Mouse (Mus musculus) midbrain, embryonic 12.5 days (tissue): ENCODE measurements around the gene Sv2a. TPM values are rescaled to one million over a fixed set of nuclear protein-coding genes. Genes with fewer than 3 reads are reported as not detected.
"Not testable (repeated sequence)": the region's sequence is repeated elsewhere in the genome, so short reads cannot be mapped to it uniquely, and the experiment has no call there.

Experiments used
- ATAC-seq: fragments of 200-750 bp; cut with Nextera tagmentation; 2 replicates; pipeline ENCODE4 v1.8.0; 2017; ENCODE audit warnings: low read depth, moderate TSS enrichment, moderate library complexity; ENCODE audit not compliant: low FRiP score
- H3K27ac ChIP-seq: fragments of 300-500 bp; sonication (generic); replicated peaks from 2 replicates; pipeline ENCODE4 v1.5.1; 2016; ENCODE audit warnings: mild to moderate bottlenecking
- H3K27me3 ChIP-seq: fragments of 300-500 bp; sonication (generic); 2 replicates; pipeline ENCODE4 v1.6.1; 2016; ENCODE audit warnings: mild to moderate bottlenecking
- H3K36me3 ChIP-seq: fragments of 300-500 bp; sonication (generic); 2 replicates; pipeline ENCODE4 v1.6.1; 2016
- H3K4me1 ChIP-seq: fragments of 300-500 bp; sonication (generic); 2 replicates; pipeline ENCODE4 v1.6.1; 2016
- H3K4me2 ChIP-seq: fragments of 300-500 bp; sonication (generic); replicated peaks from 2 replicates; pipeline ENCODE4 v1.6.1; 2016; ENCODE audit warnings: mild to moderate bottlenecking, moderate library complexity
- H3K4me3 ChIP-seq: fragments of 300-500 bp; sonication (generic); 2 replicates; pipeline ENCODE4 v1.5.1; 2016; ENCODE audit warnings: mild to moderate bottlenecking
- H3K9ac ChIP-seq: fragments of 300-500 bp; sonication (generic); replicated peaks from 2 replicates; pipeline ENCODE4 v1.6.1; 2016; ENCODE audit warnings: mild to moderate bottlenecking, moderate library complexity
- H3K9me3 ChIP-seq: fragments of 300-500 bp; sonication (generic); 2 replicates; pipeline ENCODE4 v1.6.1; 2016; ENCODE audit warnings: mild to moderate bottlenecking
- WGBS: fragments of 180-500 bp; shearing (Covaris S2); methylation state at CpG from one replicate; pipeline ENCODE4 v1.1.7; 2016; 5-methylcytosine and 5-hydroxymethylcytosine counted together
- polyA plus RNA-seq: library from polyadenylated mRNA; unstranded; fragments of >200 nt; fragmentation: Nextera tagmentation; extraction: Ambion mirVana; gene quantifications from 2 replicates; pipeline ENCODE4 v1.2.1, GENCODE M21; 2016

Gene Sv2a
- polyA plus RNA-seq, 1 experiment from 2014 or later = 30.0 TPM

DNA sequence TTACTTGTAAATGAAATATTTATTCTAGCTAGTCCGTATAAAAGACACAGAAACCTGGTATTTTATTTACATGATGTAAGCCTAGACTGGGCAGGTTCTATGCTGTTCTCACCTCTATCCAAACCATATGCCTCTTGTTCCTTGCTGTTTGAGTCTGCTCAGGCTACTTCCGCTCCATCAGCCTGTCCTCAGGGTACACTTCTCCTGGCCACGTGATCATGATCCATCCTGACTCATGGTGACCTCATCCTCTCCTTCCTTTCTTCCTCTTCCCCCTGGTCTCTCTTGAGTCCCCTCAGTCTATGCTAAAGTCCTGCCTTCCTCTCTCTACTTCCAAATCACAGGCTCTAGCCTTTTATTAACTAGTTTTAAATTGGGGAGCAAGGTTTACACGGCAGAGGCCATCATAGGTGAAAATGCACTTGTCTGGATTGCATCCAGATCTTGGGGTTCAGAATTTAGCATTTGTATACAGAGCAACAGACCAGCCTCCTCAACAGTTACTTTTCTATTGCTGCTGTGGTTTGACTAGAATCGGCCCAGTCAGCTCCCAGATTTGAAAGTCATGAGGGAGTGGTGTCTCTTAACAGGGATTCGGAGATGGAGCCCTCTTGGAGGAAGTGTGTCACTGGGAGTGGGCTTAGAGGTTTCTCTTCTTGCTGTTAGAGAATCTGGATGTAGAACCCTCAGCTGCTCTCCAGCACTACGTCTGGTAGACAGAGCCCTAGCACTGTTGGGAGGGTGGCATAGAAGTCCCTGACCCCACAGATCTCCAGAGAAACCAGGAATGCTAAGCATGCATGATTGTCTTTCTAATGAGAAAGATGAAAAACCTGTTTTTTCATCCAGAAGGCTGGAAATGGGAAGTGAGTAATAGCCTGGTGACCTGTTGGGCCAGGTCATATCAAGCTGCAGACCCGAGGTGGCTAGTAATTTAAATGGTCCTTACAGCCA lies 46.0 kb downstream of the Sv2a start:
- Histone ChIP-seq H3K4me3 (no peak overlapping the region), H3K27ac (no peak overlapping the region), H3K27me3 (no peaks in the 10 kb centered on the region), H3K36me3 (no peaks in the 10 kb centered on the region), H3K4me2 (no peak overlapping the region), H3K9ac (no peak overlapping the region), H3K9me3 (no peaks in the 10 kb centered on the region), H3K4me1 (peaks cover 30% of the 10 kb centered on the region)
- ATAC-seq = no peak
- WGBS = 68% methylated on average over 8 of the region's 8 CpGs

DNA sequence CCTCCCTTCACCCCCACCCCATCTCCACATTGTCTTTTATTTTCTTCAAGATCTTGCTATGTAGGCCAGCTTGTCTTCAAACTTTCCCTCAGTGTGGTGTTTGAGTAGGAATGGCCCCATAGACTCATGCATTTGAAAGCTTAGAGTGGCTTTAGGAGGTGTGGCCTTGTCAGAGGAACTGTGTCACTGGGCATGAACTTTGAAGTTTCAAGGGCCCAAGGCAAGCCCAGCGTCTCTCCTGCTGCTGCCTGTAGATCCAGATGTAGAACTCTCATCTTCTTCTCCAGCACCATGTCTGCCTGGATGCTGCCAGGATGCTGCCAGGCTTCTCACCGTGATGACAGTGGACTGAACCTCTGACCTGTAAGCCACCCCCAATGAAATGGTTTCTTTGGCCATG lies 47.9 kb downstream of the Sv2a start:
- no peak for ATAC-seq
- no peak overlapping the region for H3K4me3 ChIP-seq
- H3K9me3 ChIP-seq = no peaks in the 10 kb centered on the region
- peaks cover 19% of the 10 kb centered on the region; the same call in 1 of the 2 replicates for H3K4me1 ChIP-seq
- no peak overlapping the region for H3K9ac ChIP-seq
- H3K36me3 ChIP-seq = no peaks in the 10 kb centered on the region
- H3K4me2 ChIP-seq = no peak overlapping the region
- H3K27me3 ChIP-seq = no peaks in the 10 kb centered on the region
- H3K27ac ChIP-seq = no peak overlapping the region
- 66% methylated on average over 2 of the region's 2 CpGs for WGBS

DNA sequence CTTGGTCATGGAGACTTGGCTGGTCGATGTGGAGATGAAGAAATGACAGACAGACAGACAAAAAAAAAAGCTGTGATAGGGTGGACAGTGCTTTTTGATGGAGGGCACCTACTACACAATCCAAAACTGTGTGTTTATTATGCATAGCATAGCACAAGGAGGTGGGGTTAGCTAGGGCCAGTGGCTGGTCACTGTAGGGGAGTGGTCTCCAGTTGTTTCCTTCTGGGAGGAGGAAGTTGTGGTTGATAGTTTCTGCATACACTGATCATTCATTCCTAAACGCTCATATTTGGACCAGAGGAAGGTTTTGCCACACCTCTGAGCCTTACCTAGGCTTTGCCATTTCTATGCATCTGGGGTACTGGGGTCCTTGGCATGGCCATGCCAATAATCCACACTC lies 49.5 kb downstream of the Sv2a start:
- H3K4me2 ChIP-seq = no peak overlapping the region
- no peaks in the 10 kb centered on the region for H3K27me3 ChIP-seq
- no peak for ATAC-seq
- 71% methylated on average over 2 of the region's 2 CpGs for WGBS
- H3K4me1 ChIP-seq = peaks cover 9% of the 10 kb centered on the region; the same call in 1 of the 2 replicates
- H3K9me3 ChIP-seq = no peaks in the 10 kb centered on the region
- no peak overlapping the region for H3K27ac ChIP-seq
- H3K9ac ChIP-seq = no peak overlapping the region
- no peaks in the 10 kb centered on the region for H3K36me3 ChIP-seq
- no peak overlapping the region for H3K4me3 ChIP-seq

DNA sequence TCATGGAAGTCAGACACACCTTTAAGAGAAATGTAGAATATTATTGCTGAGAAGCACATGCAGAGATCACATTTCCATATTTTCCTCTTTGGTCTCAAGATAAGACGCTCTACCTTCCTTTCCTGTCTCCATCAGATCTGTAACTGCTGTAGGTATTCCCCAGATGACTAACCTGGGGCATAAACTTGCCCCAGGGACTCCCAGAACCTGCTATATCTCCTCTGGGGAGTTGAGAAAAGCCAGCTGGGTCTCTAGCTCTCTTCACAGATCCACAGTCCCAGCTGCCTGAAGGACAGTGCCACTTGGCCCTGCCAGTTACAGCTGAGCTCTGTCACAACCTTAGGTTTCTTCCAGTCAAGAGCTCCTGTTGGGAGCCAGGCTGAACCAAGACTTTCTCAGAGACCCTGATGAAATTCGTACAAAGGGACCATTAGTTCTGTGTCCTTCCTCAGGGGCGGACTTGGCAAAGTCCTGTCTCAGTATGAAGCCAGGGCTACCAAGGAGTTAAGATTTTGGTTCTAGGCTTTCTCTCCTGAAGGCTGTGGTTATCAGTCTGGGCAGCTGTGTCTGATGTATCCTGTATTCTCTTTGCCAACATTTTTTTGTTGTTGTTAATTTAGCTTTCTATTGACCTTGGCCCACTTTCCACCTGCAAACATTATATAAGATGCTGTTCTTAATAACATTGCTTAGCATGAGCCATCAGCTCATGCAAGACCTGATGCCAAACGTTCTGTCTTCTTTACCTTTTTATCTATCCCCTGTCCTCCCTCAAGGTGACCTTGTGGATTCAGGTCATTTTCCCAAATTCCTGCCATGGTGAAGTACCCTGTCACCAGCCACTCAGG lies 50.2 kb downstream of the Sv2a start:
- no peak overlapping the region for H3K4me2 ChIP-seq
- 0 out of 2 replicates have a peak, but pooled peaks cover 3% of the 10 kb centered on the region for H3K4me1 ChIP-seq
- no peak overlapping the region for H3K4me3 ChIP-seq
- no peaks in the 10 kb centered on the region for H3K9me3 ChIP-seq
- no peak for ATAC-seq
- WGBS = 74% methylated on average over 4 of the region's 4 CpGs
- no peak overlapping the region for H3K27ac ChIP-seq
- no peak overlapping the region for H3K9ac ChIP-seq
- H3K36me3 ChIP-seq = no peaks in the 10 kb centered on the region
- no peaks in the 10 kb centered on the region for H3K27me3 ChIP-seq

DNA sequence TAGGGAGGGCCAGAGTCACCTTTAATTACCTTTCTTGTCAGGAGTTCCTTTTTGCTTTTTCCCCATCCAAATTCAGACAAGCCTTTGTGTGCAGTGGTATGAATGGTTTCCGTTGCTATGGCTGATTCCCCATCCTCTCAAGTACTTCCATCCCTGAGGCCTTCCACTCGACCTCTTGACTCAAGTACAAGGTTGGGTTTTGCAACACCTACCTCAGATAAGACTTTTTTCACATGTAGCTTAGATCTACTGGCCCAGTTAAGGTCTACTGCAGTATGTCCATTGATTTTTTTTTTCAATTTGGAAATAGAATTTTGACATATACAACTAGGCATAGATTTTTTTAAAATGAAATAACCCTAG lies 50.8 kb downstream of the Sv2a start:
- H3K9me3 ChIP-seq = no peaks in the 10 kb centered on the region
- no peak overlapping the region for H3K4me3 ChIP-seq
- no peak overlapping the region for H3K9ac ChIP-seq
- no peaks in the 10 kb centered on the region for H3K36me3 ChIP-seq
- no peaks in the 10 kb centered on the region for H3K27me3 ChIP-seq
- no peak for ATAC-seq
- H3K4me1 ChIP-seq = 0 out of 2 replicates have a peak, but pooled peaks cover under 1% of the 10 kb centered on the region
- 63% methylated on average over 2 of the region's 2 CpGs for WGBS
- no peak overlapping the region for H3K4me2 ChIP-seq
- no peak overlapping the region for H3K27ac ChIP-seq

DNA sequence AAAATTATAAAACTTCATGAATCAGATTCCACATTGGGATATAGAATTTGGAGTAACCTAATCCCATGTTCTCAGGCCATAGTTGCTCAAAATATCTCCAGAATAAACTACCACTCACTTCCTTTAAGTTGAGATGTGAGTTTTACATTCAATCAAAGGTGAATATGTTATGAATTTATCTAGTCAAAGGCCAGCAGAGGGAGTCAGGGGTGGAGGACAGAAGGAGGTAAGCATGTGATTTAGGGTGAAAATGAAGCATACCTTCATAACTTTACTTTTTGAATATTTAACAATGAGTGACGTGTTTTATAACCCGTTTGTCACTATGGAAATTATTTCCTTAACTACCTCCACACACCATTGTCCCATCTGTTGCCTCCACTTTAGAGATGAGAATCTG lies 54.0 kb downstream of the Sv2a start:
- no peak overlapping the region for H3K9ac ChIP-seq

DNA sequence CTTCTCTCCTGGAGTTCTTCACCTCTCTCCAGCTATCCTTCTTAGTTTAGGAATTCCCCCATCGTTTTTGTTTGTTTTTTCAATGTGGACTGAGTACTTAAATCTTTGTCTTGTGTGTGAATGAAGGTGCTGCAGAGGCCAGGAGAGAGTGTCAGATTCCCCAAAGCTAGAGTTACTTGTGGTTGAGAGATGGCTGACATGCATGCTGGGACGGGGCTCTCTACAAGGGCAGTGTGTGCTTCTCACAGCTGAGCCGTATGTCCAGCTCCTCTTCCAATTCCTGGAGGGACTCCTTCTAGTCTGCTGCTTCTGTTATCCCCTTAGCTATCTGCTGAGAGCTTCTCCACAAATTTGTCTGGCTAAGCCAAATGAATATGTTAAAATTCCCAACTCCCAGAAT lies 54.9 kb downstream of the Sv2a start:
- WGBS = 65% methylated on average over 3 of the region's 3 CpGs
- Histone ChIP-seq H3K4me3 (no peak overlapping the region), H3K27ac (no peak overlapping the region), H3K27me3 (no peaks in the 10 kb centered on the region), H3K4me2 (no peak overlapping the region), H3K36me3 (no peaks in the 10 kb centered on the region), H3K9ac (no peak overlapping the region), H3K4me1 (peaks cover 18% of the 10 kb centered on the region), H3K9me3 (no peaks in the 10 kb centered on the region)
- no peak for ATAC-seq

More for the DNA sequence above, 54.0 kb downstream of the Sv2a start:
- Histone ChIP-seq H3K4me3 (no peak overlapping the region), H3K27ac (no peak overlapping the region), H3K4me2 (no peak overlapping the region), H3K27me3 (no peaks in the 10 kb centered on the region), H3K9me3 (no peaks in the 10 kb centered on the region), H3K4me1 (peaks cover 16% of the 10 kb centered on the region; the same call in 1 of the 2 replicates), H3K36me3 (no peaks in the 10 kb centered on the region)
- ATAC-seq = no peak
- 98% methylated on average over 2 of the region's 2 CpGs for WGBS

DNA sequence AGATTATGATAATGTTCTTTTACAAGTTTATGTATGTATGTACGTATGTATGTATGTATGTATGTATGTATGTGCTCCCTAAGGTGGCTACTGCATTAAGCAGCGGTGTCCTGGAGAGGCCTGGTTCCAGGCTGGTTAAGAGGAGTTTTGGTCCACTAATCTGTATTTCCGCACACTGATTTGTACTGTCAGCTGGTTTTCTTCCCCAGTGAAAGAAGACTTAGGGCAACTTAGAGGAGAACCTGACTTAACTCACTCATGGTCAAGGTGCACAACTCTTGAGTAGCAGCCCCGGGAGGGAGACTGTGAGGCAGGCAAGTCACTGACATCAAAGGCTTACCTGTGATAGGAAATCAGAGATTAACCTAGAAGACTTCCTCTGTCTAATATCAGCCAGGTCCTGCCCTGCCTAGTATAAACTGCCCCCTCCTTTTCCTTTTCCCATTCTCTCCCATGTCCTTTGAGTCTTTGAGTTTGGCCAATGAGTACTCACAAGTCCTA lies 55.9 kb downstream of the Sv2a start:
- no peaks in the 10 kb centered on the region for H3K36me3 ChIP-seq
- no peaks in the 10 kb centered on the region for H3K9me3 ChIP-seq
- no peak for ATAC-seq
- peak overlapping the region; percentile 60; the same call in 1 of the 2 replicates for H3K9ac ChIP-seq
- no peaks in the 10 kb centered on the region for H3K27me3 ChIP-seq
- H3K4me1 ChIP-seq = peaks cover 19% of the 10 kb centered on the region
- H3K27ac ChIP-seq = peak overlapping the region; percentile 72; the same call in 1 of the 2 replicates
- H3K4me3 ChIP-seq = peak overlapping the region; percentile 47
- H3K4me2 ChIP-seq = peak overlapping the region; percentile 57
- 87% methylated on average over 4 of the region's 4 CpGs for WGBS

DNA sequence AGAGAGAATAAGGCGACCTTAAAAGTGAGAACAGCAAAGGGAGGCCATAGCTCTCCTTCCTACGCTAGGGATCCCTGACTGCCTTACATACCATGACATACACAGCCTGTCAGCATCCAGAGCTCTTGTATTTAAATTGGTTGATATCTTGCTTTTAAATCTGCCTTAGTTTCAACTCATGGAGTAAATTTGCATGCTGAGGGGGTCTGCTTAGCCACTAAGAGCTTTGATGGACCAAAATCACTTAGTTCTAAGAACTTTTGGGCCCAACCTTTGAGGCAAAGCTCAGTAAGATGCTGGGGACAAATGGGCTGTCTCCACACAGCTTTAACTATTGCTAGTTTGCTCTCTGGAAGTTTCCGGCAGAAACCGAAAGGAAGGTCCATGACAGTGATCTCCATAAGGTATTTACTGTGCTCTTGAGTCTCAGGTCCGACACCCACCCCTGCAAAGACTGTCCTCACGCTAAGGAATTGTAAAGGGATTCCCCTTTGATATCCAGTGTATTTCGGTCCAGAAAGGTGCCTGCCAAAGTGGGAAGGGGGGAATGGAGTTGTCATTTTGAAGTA lies 56.5 kb downstream of the Sv2a start:
- Histone ChIP-seq H3K9ac (peak overlapping the region; percentile 60), H3K27ac (peak overlapping the region; percentile 72), H3K4me2 (peak overlapping the region; percentile 57), H3K9me3 (no peaks in the 10 kb centered on the region), H3K36me3 (no peaks in the 10 kb centered on the region), H3K4me1 (peaks cover 19% of the 10 kb centered on the region), H3K27me3 (no peaks in the 10 kb centered on the region), H3K4me3 (peak overlapping the region; percentile 47)
- WGBS = 30% methylated on average over 7 of the region's 7 CpGs
- ATAC-seq = no peak

DNA sequence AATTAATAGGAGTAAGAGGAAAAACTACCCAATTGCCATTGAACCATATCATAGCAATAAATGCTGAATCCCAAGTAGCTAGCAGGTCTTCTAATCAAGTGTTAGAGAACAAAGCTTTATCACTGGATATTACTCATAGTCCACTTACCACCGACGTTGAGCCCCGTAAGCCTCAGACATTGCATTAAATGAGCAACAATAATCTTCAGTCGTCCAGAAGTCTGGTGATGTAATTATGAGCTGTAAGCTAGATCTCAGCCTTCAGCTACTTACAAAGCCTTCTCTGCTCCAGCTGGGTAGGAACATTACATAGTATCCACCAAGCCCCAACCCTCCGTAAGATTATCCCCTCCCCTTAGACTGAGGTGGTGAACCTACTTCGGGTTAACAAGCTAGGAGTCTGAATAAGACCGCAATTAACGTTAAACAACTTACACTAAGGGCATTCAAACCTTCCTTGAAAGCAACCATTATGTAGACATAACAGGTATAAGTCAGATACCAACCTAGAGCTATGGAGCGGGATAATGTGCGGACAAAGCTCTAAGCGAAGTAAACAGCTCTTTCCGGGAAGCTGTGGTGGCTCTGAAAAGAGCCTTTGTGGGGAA lies 57.1 kb downstream of the Sv2a start:
- peak overlapping the region; percentile 72 for H3K27ac ChIP-seq
- WGBS = under 1% methylated on average over 12 of the region's 12 CpGs
- peak overlapping the region; percentile 47 for H3K4me3 ChIP-seq
- H3K4me1 ChIP-seq = peaks cover 19% of the 10 kb centered on the region
- H3K9ac ChIP-seq = peak overlapping the region; percentile 60
- no peak for ATAC-seq
- peak overlapping the region; percentile 57 for H3K4me2 ChIP-seq
- H3K36me3 ChIP-seq = no peaks in the 10 kb centered on the region
- no peaks in the 10 kb centered on the region for H3K27me3 ChIP-seq
- no peaks in the 10 kb centered on the region for H3K9me3 ChIP-seq

DNA sequence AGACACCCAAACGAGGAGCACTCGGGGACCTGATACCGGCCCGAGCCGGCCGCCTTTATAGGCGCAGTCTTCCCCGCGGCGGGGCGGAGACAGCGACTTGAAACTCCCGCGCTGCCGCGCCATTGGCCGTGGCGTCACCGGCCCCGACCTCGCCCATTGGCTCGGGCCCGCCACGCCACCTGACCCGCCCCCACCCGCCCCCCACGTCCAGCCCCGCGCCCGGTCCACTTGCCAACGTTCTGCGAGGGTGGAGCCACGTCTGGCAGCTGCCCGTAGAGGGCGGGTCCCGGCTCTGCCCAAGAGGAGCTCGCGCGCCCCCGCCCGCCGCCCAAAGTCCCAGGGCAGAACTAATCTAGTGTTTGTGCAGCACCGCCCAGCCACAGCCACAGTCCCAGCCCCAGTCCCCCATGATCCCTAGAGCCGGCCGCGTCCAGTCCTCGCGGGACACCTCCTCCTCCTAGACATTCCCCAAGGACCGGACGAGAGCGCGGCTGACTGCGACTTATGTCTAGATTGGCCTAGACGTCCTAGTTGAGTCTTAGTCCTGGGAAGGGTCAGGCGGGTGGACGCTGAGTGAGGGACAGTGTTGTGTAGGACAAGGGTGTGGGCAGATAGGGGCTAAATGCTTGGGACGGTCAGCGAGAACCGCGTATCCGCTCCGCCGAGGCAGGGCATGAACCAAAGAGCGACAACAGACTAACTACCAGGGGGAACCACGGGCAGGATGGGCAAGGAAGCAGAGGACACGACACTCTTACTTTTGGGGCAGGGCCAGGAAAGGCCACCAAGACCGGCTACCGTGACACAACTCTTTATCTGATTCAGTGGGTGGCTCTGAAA lies 58.2 kb downstream of the Sv2a start, which contains the start of gene Hist2h3c2:
Gene Hist2h3c2 (minus strand): TSS at position 174 of the 840 bp plus-strand sequence.
- WGBS = under 1% methylated on average over 11 of the region's 68 CpGs

More for the DNA sequence above, 58.2 kb downstream of the Sv2a start, which contains the start of gene Hist2h3c2:
- not testable (repeated sequence) for H3K9me3 ChIP-seq, H3K27me3 ChIP-seq, H3K36me3 ChIP-seq
- peak within 1 kb of the TSS; percentile 57 for H3K4me2 ChIP-seq
- H3K27ac ChIP-seq = peak within 1 kb of the TSS; percentile 79
- peak within 1 kb of the TSS; percentile 47 for H3K4me3 ChIP-seq
- peaks cover 23% of the 10 kb centered on the region for H3K4me1 ChIP-seq
- H3K9ac ChIP-seq = peak within 1 kb of the TSS; percentile 60
- peak; percentile 95 for ATAC-seq
